Mouse (Mus musculus) yolk sac, embryonic 10.5 days (tissue): ENCODE data around the gene Nelfe.
A peak's percentile ranks its signal among the peaks of the same experiment; 100 is the strongest.

Experiments used
- DNase-seq: peaks from one replicate; pipeline ENCODE4 v3.0.0-alpha.2; 2017; ENCODE audit warnings: low spot score

Gene Nelfe

GRCm38 (mm10) chr17:34847192-34847591 lies 3.0 kb upstream of the Nelfe start:
- no peak for DNase-seq

GRCm38 (mm10) chr17:34847615-34848014 lies 2.6 kb upstream of the Nelfe start:
- DNase-seq: no peak

- no peak for DNase-seq
Measured at GRCm38 (mm10) chr17:34850517-34851125, 430 bp downstream of the Nelfe start.

GRCm38 (mm10) chr17:34853511-34853910 lies 3.3 kb downstream of the Nelfe start:
- DNase-seq: peak; percentile 58

- no peak for DNase-seq
Measured at GRCm38 (mm10) chr17:34854761-34855160, 4.6 kb downstream of the Nelfe start.

- no peak for DNase-seq
Measured at GRCm38 (mm10) chr17:34855825-34856224, 5.6 kb downstream of the Nelfe start.

GRCm38 (mm10) chr17:34858670-34859069 lies 8.5 kb downstream of the Nelfe start:
- no peak for DNase-seq

GRCm38 (mm10) chr17:34860514-34860913 lies 10.3 kb downstream of the Nelfe start:
- DNase-seq: no peak

GRCm38 (mm10) chr17:34861704-34862415 lies 11.7 kb downstream of the Nelfe start:
- DNase-seq: no peak

GRCm38 (mm10) chr17:34862416-34863081 lies 12.4 kb downstream of the Nelfe start, which contains the start of gene Cfb:
TSS of gene Cfb (minus strand) at chr17:34862518.
- peak; percentile 84 for DNase-seq

GRCm38 (mm10) chr17:34865981-34866380 lies 15.8 kb downstream of the Nelfe start:
- DNase-seq: no peak

- DNase-seq: no peak
Measured at GRCm38 (mm10) chr17:34874321-34874720, 24.1 kb downstream of the Nelfe start.

- no peak for DNase-seq
Measured at GRCm38 (mm10) chr17:34879336-34879879, 29.2 kb downstream of the Nelfe start, which contains the start of gene Zbtb12. TSS of gene Zbtb12 (plus strand) at chr17:34879483.

- no peak for DNase-seq
Measured at GRCm38 (mm10) chr17:34881166-34881565, 31.0 kb downstream of the Nelfe start.

GRCm38 (mm10) chr17:34881683-34882310 lies 31.6 kb downstream of the Nelfe start, which contains the start of gene Gm20547:
TSS of gene Gm20547 (minus strand) at chr17:34882042.
- peak; percentile 58 for DNase-seq

GRCm38 (mm10) chr17:34883332-34883731 lies 33.1 kb downstream of the Nelfe start:
- DNase-seq: no peak

GRCm38 (mm10) chr17:34884704-34885103 lies 34.5 kb downstream of the Nelfe start:
- no peak for DNase-seq

- no peak for DNase-seq
Measured at GRCm38 (mm10) chr17:34885615-34886014, 35.4 kb downstream of the Nelfe start.

GRCm38 (mm10) chr17:34887942-34888341 lies 37.8 kb downstream of the Nelfe start:
- DNase-seq: no peak

- DNase-seq: no peak
Measured at GRCm38 (mm10) chr17:34890074-34890743, 40.0 kb downstream of the Nelfe start.

GRCm38 (mm10) chr17:34891377-34891776 lies 41.2 kb downstream of the Nelfe start:
- no peak for DNase-seq
